Mouse (Mus musculus) gastrocnemius, postnatal 36 days (tissue): ENCODE data around the gene Fam104a. TPM values are rescaled to one million over a fixed set of nuclear protein-coding genes. Genes with fewer than 3 reads are reported as not detected.

Experiments
- DNase-seq, 2 experiments: peaks; one replicate each; pipeline ENCODE4 v3.0.0; 2022
- intact Hi-C: fragments of 180-260 bp; cut with DNase I; formaldehyde crosslinking; loops from one replicate; pipeline ENCODE4 v1.15.1; 2025
- long read RNA-seq, 2 experiments: library from polyadenylated mRNA; stranded (forward); transcript quantifications; one replicate each; pipeline ENCODE4 v2.0.0; 2021
- total RNA-seq, 2 experiments: library from RNA; stranded (reverse); gene quantifications; 2 replicates each; pipeline ENCODE4 v1.2.3; 2021

Gene Fam104a
- total RNA-seq = 10 to 100 TPM; 26.7 to 27.6 TPM
- long read RNA-seq, experiment 1, transcript Fam104a-201 (3 exons, 2,619 nt) = major isoform, 101 of 167 reads
- long read RNA-seq, experiment 1, partial matches to known transcripts = 52 of 167 reads
- long read RNA-seq, experiment 1, other reads (novel, unspliced or antisense) = 14 of 167 reads
- long read RNA-seq, experiment 2, transcript Fam104a-201 (3 exons, 2,619 nt) = major isoform, 105 of 194 reads
- long read RNA-seq, experiment 2, partial matches to known transcripts = 0 of 194 reads
- long read RNA-seq, experiment 2, other reads (novel, unspliced or antisense) = 89 of 194 reads

DNA sequence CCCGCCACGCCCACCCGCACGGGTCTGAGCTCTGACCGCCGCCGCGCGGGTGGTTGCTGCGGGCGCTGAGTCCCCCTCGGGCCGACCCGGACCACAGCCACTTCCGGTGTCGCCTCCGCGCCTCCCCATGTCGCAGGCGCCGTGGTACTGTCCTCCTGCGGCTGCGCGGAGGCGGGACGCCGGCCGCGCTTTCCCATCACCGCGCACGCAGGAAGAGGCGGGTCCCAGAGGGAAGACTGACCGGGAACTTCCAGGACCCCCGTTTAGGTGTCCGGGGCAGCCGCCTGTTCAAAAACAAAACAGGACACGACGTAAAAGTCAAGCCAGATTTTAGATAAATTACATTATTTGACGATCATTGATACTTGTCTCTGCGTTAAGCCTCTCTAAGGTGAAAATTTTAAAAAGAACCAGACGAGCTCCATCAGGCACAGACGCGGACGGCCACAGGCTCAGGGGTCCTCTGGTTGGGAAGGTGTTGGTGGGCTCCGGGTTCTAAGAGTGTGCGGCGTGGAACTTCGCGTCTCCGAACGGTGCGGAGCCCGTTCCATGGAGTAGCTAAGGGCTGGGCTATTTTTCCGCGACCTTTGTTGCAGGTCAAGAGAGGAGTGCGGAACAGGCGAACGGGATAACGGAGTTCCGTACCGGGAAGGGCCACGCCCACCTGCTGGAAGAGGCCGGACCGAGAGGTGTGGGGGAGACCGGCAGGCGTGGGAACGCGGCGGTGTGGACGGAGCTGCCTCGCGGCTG lies at the start of gene Fam104a, which contains the start of gene D11Wsu47e:
Gene Fam104a (minus strand): TSS at position 199 of the 750 bp plus-strand sequence.
Gene D11Wsu47e (plus strand): TSS at position 456 of the 750 bp plus-strand sequence.
- intact Hi-C loops = loop anchor here (5.0 kb wide), 1 partner anchor 37 kb away; the partner anchor contains the start of gene Cog1
- DNase-seq = peak; percentile 94

DNA sequence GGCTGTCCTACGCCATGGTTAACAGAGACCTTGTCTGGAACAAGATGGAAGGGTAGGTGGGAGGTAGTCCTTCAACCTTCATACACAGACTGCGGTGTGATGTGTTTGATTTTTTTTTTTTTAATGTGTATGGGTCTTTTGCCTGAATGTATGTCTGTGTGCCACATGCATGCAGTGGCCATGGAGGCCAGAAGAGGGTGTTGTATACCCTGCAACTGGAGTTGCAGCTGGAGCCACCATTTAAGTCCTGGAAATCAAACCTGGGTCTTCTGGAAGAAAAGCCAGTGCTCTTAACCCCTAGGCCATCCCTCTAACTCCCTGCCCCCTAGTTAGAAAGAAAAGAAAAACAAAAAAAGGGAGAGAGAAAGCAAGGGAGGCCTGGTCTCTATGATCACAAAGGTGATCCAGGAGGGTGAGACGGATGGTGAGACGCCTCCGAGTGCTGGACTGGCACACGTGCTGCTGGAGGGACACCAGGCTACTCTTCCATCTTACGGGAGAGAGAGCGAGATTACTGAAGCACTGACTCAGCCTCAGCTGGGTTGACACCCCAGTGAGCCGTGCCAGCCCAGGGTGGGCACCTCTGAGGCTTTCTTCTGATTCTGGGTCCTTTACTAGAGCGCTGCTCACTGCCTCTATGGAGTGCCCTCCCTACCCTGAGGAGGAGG lies 48.1 kb upstream of the Fam104a start:
- no peak for DNase-seq
- intact Hi-C loops = no loop called here

- DNase-seq = no peak
- intact Hi-C loops = no loop called here
Observed at GRCm38 (mm10) chr11:113730879-113731278, 46.9 kb upstream of the Fam104a start.

DNA sequence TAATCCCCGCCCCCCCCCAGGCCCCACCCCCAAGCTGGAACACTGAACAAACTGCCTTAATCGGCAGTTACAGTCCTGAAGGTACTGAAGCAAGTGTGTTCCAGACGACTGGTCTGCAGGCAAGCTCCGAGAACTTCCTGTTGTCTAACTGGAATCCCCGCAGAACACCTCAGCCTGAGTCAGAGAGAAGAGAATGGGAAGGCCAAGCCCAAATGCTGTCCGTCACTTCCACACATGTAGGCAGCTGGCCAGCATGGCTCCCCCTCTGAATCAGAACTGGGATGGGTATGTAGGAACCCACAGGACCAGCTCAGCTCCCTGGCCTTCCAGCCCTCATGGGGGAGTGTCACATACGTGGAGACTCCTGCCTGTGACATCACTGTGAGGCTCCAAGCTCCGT lies 46.0 kb upstream of the Fam104a start:
- intact Hi-C loops = no loop called here
- no peak for DNase-seq

DNA sequence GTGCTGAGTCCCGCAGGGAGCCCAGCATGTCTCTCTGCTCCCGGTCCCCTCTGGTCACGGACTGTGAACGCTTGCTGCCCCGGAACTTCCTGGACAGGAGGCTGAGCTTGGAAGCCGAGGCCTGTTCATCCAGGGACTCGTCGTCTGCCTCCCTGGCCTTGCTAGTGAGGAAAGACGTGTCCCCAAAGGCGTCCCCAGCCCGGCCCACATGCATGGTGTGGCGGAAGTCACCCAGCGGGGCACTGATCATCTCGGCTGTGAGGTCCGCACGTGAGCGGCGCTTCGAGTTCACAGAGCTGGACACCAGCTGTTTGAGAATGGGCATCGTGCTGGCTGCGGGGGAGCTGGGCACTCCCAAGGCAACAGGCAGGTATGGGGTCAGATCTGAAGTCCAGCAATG lies 45.3 kb upstream of the Fam104a start:
- no peak for DNase-seq

DNA sequence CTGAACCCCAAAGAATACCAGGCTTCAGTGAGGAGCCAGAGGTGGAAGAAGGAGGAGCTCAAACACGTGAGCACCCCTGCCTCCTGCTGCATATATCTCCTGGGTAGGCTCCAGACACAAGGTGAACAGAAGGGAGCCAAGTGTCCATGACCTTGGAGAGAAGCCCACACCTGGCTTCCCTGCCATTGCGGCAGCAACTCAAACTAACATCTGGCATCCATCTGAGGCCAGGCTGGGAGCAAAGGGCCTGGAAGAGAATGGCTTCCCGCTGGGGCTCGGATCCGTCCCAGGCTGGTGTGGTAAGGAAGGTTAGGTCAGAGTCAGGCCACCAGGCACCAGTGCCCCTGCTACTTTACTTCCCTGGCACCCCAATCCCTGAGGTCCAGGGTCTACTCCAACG lies 44.0 kb upstream of the Fam104a start:
- DNase-seq = no peak
- intact Hi-C loops = no loop called here

More for the DNA sequence above, 45.3 kb upstream of the Fam104a start:
- intact Hi-C loops = no loop called here

- DNase-seq = no peak
- intact Hi-C loops = no loop called here
Observed at GRCm38 (mm10) chr11:113726994-113727888, 43.3 kb upstream of the Fam104a start.

GRCm38 (mm10) chr11:113725235-113726048 lies 41.5 kb upstream of the Fam104a start:
- peak in 1 of 2 experiments; percentile 52 for DNase-seq
- intact Hi-C loops = no loop called here

GRCm38 (mm10) chr11:113722405-113723090 lies 38.6 kb upstream of the Fam104a start:
- no peak for DNase-seq
- intact Hi-C loops = no loop called here

DNA sequence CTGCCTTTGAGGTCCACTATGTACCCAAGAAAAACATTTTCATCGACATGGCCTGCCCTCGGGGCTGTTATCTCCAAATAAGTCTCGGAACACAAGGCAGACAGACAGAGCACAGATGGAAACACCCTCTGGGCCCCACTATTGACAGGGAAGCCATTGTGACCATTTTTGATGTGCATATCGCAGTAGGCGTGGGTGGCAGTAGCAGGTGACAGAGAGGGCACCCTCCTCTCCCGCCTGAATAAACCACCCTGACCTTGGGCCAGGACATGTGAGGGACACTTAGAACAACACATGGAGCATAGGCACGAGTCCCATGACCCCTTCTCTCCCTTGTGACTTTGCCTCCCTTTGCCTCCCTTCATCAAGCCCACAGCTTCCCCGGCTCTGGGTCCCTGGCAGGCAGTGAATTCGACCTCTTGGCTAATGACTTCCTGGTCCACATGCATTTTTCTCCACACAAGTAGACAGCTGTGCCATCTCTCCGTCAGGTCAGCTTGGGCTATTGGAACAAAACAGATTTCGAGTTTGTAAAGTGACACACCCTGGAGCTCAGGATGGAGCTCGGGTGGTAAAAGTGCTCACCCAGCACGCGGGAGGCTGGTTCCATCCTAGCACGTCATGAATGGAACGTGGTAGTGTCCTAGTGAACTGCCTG lies 33.9 kb upstream of the Fam104a start:
- DNase-seq = no peak
- intact Hi-C loops = no loop called here

DNA sequence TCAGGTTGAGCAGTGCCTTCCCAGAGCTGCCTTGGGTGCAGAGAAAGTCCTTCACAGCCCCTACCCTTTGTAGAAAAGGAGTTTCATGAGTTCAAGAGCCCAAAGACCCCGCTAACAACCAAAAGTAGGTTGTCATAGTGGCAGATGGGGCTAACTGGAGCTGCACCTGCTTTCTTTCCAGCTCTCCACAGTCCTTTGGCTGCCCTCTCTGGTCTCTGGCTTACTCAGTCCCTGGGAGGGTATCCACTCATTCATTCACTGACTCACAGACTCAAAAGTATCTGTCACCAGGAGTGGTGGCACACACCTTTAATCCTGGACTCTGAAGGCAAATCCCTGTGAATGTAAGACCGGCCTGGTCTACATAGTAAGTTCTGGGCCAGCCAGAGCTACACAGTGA lies 32.2 kb upstream of the Fam104a start:
- intact Hi-C loops = no loop called here
- DNase-seq = no peak

DNA sequence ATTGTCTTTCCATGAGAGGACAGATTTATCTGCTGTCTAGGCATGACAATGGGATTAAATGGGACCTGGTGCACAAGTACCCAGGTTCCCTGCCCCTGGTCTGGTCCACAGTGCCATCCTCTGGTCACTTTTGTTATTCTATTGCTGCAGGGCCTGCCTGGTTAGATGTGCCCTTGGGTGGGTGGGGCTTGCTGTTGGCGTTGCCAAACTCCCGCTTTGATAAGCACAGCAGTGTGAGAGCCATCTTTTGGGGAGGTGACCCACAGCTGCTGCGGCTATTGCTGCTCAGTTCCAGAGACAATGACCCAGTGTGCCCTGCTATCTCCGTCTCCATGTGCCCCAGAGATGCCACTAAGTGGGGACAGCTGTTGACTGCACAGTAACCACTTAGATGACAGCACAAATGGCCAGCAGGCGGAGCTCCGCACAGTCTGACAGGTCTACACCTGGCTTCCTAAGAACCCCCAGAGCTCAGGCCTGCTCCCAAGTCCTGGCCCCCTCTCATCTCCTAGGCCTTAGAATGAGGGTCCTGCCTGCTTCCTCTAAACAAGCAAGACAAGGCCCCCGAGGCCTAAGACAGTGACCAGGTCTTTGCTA lies 31.2 kb upstream of the Fam104a start:
- intact Hi-C loops = no loop called here
- DNase-seq = no peak

GRCm38 (mm10) chr11:113711061-113711460 lies 27.1 kb upstream of the Fam104a start:
- no peak for DNase-seq
- intact Hi-C loops = no loop called here

GRCm38 (mm10) chr11:113710257-113710777 lies 26.4 kb upstream of the Fam104a start:
- no peak for DNase-seq
- intact Hi-C loops = no loop called here

- intact Hi-C loops = no loop called here
- DNase-seq = no peak
Observed at GRCm38 (mm10) chr11:113709731-113710256, 25.8 kb upstream of the Fam104a start, which contains the start of gene Cpsf4l. Gene Cpsf4l (minus strand): TSS chr11:113710017.

GRCm38 (mm10) chr11:113709272-113709671 lies 25.3 kb upstream of the Fam104a start:
- intact Hi-C loops = no loop called here
- no peak for DNase-seq

DNA sequence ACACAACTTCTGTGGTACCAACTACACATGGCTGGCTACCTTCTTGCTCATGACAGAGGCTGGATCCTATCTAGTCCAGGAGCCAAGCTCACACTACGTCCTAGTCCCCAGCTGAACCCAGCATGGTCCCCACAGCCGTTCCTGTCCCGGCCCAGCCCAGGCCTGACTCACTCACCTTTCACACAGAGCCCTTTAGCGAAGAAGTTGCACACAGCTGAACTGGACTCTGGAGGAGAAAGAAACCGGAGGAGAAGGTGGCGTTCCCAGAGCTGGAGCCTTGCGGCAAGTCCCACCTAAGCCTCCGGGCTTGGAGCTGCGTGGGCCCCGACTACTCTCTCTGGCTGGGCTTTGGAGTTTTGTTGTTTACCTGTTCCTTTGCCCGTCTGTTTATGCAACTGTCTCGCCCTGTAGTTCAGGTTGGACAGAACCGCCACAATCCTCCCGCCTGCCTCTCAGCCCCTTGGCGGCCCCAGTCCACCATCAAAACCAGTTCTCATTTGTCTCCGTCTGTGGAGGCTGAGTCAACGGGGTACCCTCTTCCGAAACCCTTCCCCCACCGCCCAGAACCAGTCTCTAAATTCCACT lies 24.8 kb upstream of the Fam104a start:
- DNase-seq = no peak
- intact Hi-C loops = no loop called here
